Mouse (Mus musculus): ENCODE data around the gene Kif3a. TPM values are rescaled to one million over a fixed set of nuclear protein-coding genes. Genes with fewer than 3 reads are reported as not detected.
A peak's percentile ranks its signal among the peaks of the same experiment; 100 is the strongest.
"Not testable (repeated sequence)": the region's sequence is repeated elsewhere in the genome, so short reads cannot be mapped to it uniquely, and the experiment has no call there.

Kif3a gene
- total and polyA plus RNA-seq, 3 experiments, result 11.2 to 27.5 (median 20.2) TPM

GRCm38 (mm10) chr11:53551754-53552153 is 15.4 kb upstream of the Kif3a start:
- no peak for ATAC-seq (ENCODE audit: extremely low read depth, insufficient number of reproducible peaks, low FRiP score, poor library complexity, severe bottlenecking)
- Histone ChIP-seq H3K27me3 (ENCODE audit: insufficient read depth, low read length) (no peaks in the 10 kb centered on the region), H3K36me3 (replicated peaks) (peaks cover 12% of the 10 kb centered on the region), H3K4me3 (ENCODE audit: low read depth, low read length) (no peak overlapping the region), H3K9me3 (replicated peaks) (no peaks in the 10 kb centered on the region), H3K4me1 (ENCODE audit: insufficient read depth, low read depth, low read length) (peaks cover 32% of the 10 kb centered on the region)
- TF ChIP-seq POLR2AphosphoS5 (IDR thresholded peaks at IDR 0.05; ENCODE audit: insufficient replicate concordance, low read depth, low read length) (no peak), CTCF (IDR thresholded peaks at IDR 0.05; ENCODE audit: low read depth, low read length) (peak; percentile 31; the same call in 1 of the 2 replicates)
- no peak for DNase-seq (ENCODE audit: low spot score)

DNA sequence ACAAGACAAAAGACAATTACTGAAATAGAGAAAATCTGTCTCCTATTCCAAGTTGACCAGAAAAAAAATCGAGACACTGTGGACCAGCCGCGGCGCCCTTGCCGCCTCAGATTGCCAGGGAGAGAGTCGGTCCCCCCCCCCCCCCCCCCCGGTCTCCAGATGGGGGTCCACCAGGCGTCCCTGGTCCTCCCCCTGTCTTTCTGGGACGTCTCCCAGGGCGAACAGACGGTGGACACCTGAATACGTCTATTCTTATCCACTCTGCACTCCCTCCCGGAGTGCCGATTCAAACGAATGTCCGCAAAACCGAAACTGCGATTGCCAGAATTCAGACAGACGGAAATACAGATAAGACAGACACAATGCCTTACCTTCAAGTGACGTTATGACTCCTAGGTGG is 10.7 kb upstream of the Kif3a start:
- not testable (repeated sequence) for H3K36me3 ChIP-seq (replicated peaks); H3K27me3 ChIP-seq (ENCODE audit: insufficient read depth, low read length); H3K9me3 ChIP-seq (replicated peaks); ATAC-seq (ENCODE audit: extremely low read depth, insufficient number of reproducible peaks, low FRiP score, poor library complexity, severe bottlenecking); H3K4me3 ChIP-seq (ENCODE audit: low read depth, low read length); DNase-seq (ENCODE audit: low spot score)
- H3K4me1 ChIP-seq (ENCODE audit: insufficient read depth, low read depth, low read length), result peaks cover 10% of the 10 kb centered on the region

DNA sequence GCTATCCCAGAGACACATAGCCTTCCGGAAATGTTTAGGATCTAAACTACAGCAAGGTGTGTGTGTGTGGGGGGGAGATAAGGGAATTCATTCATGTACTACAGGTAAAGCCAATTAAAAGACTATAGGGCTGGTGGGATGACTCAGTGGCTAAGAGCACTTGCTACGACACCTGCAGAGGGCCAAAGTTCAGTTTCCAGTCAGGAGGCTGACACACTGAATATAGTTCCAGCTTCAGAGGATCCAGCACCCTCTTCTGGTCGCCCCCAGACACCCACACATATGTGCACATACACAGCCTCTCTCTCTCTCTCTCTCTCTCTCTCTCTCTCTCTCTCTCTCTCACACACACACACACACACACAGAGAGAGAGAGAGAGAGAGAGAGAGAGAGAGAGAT is 9.2 kb upstream of the Kif3a start:
- not testable (repeated sequence) for H3K4me3 ChIP-seq (ENCODE audit: low read depth, low read length); H3K36me3 ChIP-seq (replicated peaks); ATAC-seq (ENCODE audit: extremely low read depth, insufficient number of reproducible peaks, low FRiP score, poor library complexity, severe bottlenecking); H3K27me3 ChIP-seq (ENCODE audit: insufficient read depth, low read length); DNase-seq (ENCODE audit: low spot score); H3K9me3 ChIP-seq (replicated peaks)
- H3K4me1 ChIP-seq (ENCODE audit: insufficient read depth, low read depth, low read length), result peaks cover 22% of the 10 kb centered on the region

GRCm38 (mm10) chr11:53559980-53560379 is 7.2 kb upstream of the Kif3a start:
- not testable (repeated sequence) for ATAC-seq (ENCODE audit: extremely low read depth, insufficient number of reproducible peaks, low FRiP score, poor library complexity, severe bottlenecking); H3K9me3 ChIP-seq (replicated peaks); H3K27me3 ChIP-seq (ENCODE audit: insufficient read depth, low read length); H3K4me3 ChIP-seq (ENCODE audit: low read depth, low read length); DNase-seq (ENCODE audit: low spot score); H3K36me3 ChIP-seq (replicated peaks)
- peaks cover 30% of the 10 kb centered on the region for H3K4me1 ChIP-seq (ENCODE audit: insufficient read depth, low read depth, low read length)

- peaks cover 35% of the 10 kb centered on the region for H3K4me1 ChIP-seq (ENCODE audit: insufficient read depth, low read depth, low read length)
- H3K4me3 ChIP-seq (ENCODE audit: low read depth, low read length), result no peak overlapping the region
- no peaks in the 10 kb centered on the region for H3K27me3 ChIP-seq (ENCODE audit: insufficient read depth, low read length)
- peak; percentile 68 for ATAC-seq (ENCODE audit: extremely low read depth, insufficient number of reproducible peaks, low FRiP score, poor library complexity, severe bottlenecking)
- peaks cover 3% of the 10 kb centered on the region for H3K36me3 ChIP-seq (replicated peaks)
- DNase-seq (ENCODE audit: low spot score), result no peak
- no peak for TF ChIP-seq POLR2AphosphoS5 (IDR thresholded peaks at IDR 0.05; ENCODE audit: insufficient replicate concordance, low read depth, low read length)
- no peak for TF ChIP-seq CTCF (IDR thresholded peaks at IDR 0.05; ENCODE audit: low read depth, low read length)
- TF ChIP-seq TAL1 (conservative IDR thresholded peaks at IDR 0.05; ENCODE audit: low read depth, low read length), result peak; percentile 59
- TF ChIP-seq GATA2 (IDR thresholded peaks at IDR 0.05; ENCODE audit: borderline replicate concordance, low read depth, low read length), result no peak
- no peak for TF ChIP-seq GATA1 (IDR thresholded peaks at IDR 0.05; ENCODE audit: borderline replicate concordance, low read length)
- peaks cover 12% of the 10 kb centered on the region for H3K9me3 ChIP-seq (replicated peaks)
These were observed 5.2 kb upstream of the Kif3a start for GRCm38 (mm10) chr11:53561986-53562385.

DNA sequence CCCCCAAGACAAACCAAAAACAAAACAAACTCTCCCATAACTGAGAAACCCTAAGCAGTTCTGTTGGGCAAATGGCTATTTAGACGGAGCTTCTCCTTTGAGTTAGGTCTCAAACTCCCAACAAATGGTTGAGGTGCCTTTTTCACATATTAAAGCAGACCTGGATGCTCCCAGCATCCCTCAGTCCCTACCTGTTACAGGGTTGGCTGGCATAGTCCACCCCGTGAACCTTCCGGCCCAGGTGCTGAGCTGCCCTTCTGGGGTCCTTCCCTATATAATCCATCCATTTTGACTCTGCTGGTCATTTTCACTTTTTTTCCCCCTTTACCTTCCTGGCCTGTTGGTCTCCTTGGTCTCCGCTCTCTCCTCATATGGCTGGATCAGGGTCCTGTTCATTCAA is 533 bp upstream of the Kif3a start:
- Histone ChIP-seq H3K36me3 (replicated peaks) (peaks cover 10% of the 10 kb centered on the region), H3K4me1 (ENCODE audit: insufficient read depth, low read depth, low read length) (peaks cover 34% of the 10 kb centered on the region), H3K4me3 (ENCODE audit: low read depth, low read length) (peak overlapping the region; percentile 95; the same call in 1 of the 2 replicates), H3K9me3 (replicated peaks) (peaks cover 12% of the 10 kb centered on the region), H3K27me3 (ENCODE audit: insufficient read depth, low read length) (no peaks in the 10 kb centered on the region)
- TF ChIP-seq TAL1 (conservative IDR thresholded peaks at IDR 0.05; ENCODE audit: low read depth, low read length) (no peak), CTCF (IDR thresholded peaks at IDR 0.05; ENCODE audit: low read depth, low read length) (no peak), GATA1 (IDR thresholded peaks at IDR 0.05; ENCODE audit: borderline replicate concordance, low read length) (no peak), GATA2 (IDR thresholded peaks at IDR 0.05; ENCODE audit: borderline replicate concordance, low read depth, low read length) (no peak), POLR2AphosphoS5 (IDR thresholded peaks at IDR 0.05; ENCODE audit: insufficient replicate concordance, low read depth, low read length) (no peak)
- DNase-seq (ENCODE audit: low spot score) (no peak), ATAC-seq (ENCODE audit: extremely low read depth, insufficient number of reproducible peaks, low FRiP score, poor library complexity, severe bottlenecking) (no peak)

DNA sequence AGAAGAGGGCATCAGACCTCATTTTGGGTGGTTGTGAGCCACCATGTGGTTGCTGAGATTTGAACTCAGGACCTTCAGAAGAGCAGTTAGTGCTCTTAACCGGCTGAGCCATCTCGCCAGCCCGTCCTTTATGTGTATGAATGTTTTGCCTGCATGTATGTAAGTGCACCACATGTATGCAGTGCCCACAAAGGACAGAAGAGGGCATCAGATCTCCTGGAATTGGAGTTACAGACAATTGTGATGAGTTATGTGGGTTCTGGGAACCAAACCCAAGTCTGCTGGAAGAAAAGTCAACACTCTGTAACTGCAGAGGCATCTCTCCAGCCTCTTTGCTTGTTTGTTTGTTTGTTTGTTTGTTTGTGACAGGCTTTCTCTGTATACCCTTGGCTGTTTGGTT is 13.4 kb downstream of the Kif3a start:
- peaks cover 61% of the 10 kb centered on the region for H3K36me3 ChIP-seq (replicated peaks)
- DNase-seq (ENCODE audit: low spot score) (no peak), ATAC-seq (ENCODE audit: extremely low read depth, insufficient number of reproducible peaks, low FRiP score, poor library complexity, severe bottlenecking) (no peak)
- peaks cover 13% of the 10 kb centered on the region for H3K4me1 ChIP-seq (ENCODE audit: insufficient read depth, low read depth, low read length)
- 0 out of 2 replicates have a peak, but pooled peaks have one; percentile 10 for TF ChIP-seq CTCF (IDR thresholded peaks at IDR 0.05; ENCODE audit: low read depth, low read length)
- TF ChIP-seq TAL1 (conservative IDR thresholded peaks at IDR 0.05; ENCODE audit: low read depth, low read length), result no peak
- no peak overlapping the region for H3K4me3 ChIP-seq (ENCODE audit: low read depth, low read length)
- no peaks in the 10 kb centered on the region for H3K27me3 ChIP-seq (ENCODE audit: insufficient read depth, low read length)
- no peaks in the 10 kb centered on the region for H3K9me3 ChIP-seq (replicated peaks)

GRCm38 (mm10) chr11:53583151-53583550 is 16.0 kb downstream of the Kif3a start:
- no peak overlapping the region for H3K4me3 ChIP-seq (ENCODE audit: low read depth, low read length)
- no peaks in the 10 kb centered on the region for H3K9me3 ChIP-seq (replicated peaks)
- no peak for TF ChIP-seq GATA1 (IDR thresholded peaks at IDR 0.05; ENCODE audit: borderline replicate concordance, low read length)
- no peak for TF ChIP-seq CTCF (IDR thresholded peaks at IDR 0.05; ENCODE audit: low read depth, low read length)
- TF ChIP-seq POLR2AphosphoS5 (IDR thresholded peaks at IDR 0.05; ENCODE audit: insufficient replicate concordance, low read depth, low read length), result no peak
- TF ChIP-seq GATA2 (IDR thresholded peaks at IDR 0.05; ENCODE audit: borderline replicate concordance, low read depth, low read length), result no peak
- no peak for TF ChIP-seq TAL1 (conservative IDR thresholded peaks at IDR 0.05; ENCODE audit: low read depth, low read length)
- no peak for DNase-seq (ENCODE audit: low spot score)
- ATAC-seq (ENCODE audit: extremely low read depth, insufficient number of reproducible peaks, low FRiP score, poor library complexity, severe bottlenecking), result no peak
- peaks cover 64% of the 10 kb centered on the region for H3K36me3 ChIP-seq (replicated peaks)
- H3K4me1 ChIP-seq (ENCODE audit: insufficient read depth, low read depth, low read length), result peaks cover 30% of the 10 kb centered on the region
- H3K27me3 ChIP-seq (ENCODE audit: insufficient read depth, low read length), result no peaks in the 10 kb centered on the region
